Mouse (Mus musculus) CD8-positive naive resting alpha-beta T cell, adult 2 months (primary cell): ENCODE data around the gene Zcchc7.
"Not testable (repeated sequence)": the region's sequence is repeated elsewhere in the genome, so short reads cannot be mapped to it uniquely, and the experiment has no call there.

ENCODE experiments used
- DNase-seq, 2 experiments: peaks; one replicate each; pipeline ENCODE4 v3.0.0; 2022; ENCODE audit warnings: low read depth in 2 of 2, low spot score in 2 of 2

The Zcchc7 gene

GRCm38 (mm10) chr4:44756134-44756951, 666 bp downstream of the Zcchc7 start:
- DNase-seq: peak; percentile 81 to 85

GRCm38 (mm10) chr4:44757131-44757530, 1.5 kb downstream of the Zcchc7 start:
- not testable (repeated sequence) for DNase-seq

GRCm38 (mm10) chr4:44774890-44775289, 19.2 kb downstream of the Zcchc7 start:
- DNase-seq: no peak

GRCm38 (mm10) chr4:44776651-44777050, 21.0 kb downstream of the Zcchc7 start:
- DNase-seq: no peak

GRCm38 (mm10) chr4:44777101-44777500, 21.4 kb downstream of the Zcchc7 start:
- DNase-seq: no peak

- DNase-seq: no peak
Measured at GRCm38 (mm10) chr4:44777711-44778110, 22.0 kb downstream of the Zcchc7 start.

GRCm38 (mm10) chr4:44778316-44778715, 22.6 kb downstream of the Zcchc7 start:
- no peak for DNase-seq

GRCm38 (mm10) chr4:44780462-44781157, 24.9 kb downstream of the Zcchc7 start:
- DNase-seq: no peak

- no peak for DNase-seq
Measured at GRCm38 (mm10) chr4:44781494-44781893, 25.8 kb downstream of the Zcchc7 start.

GRCm38 (mm10) chr4:44783566-44784292, 28.1 kb downstream of the Zcchc7 start:
- DNase-seq: no peak

GRCm38 (mm10) chr4:44812855-44813254, 57.2 kb downstream of the Zcchc7 start:
- DNase-seq: no peak

- DNase-seq: no peak
Measured at GRCm38 (mm10) chr4:44813770-44814169, 58.1 kb downstream of the Zcchc7 start.

GRCm38 (mm10) chr4:44816584-44816983, 60.9 kb downstream of the Zcchc7 start:
- DNase-seq: no peak

GRCm38 (mm10) chr4:44830609-44831008, 74.9 kb downstream of the Zcchc7 start:
- DNase-seq: no peak

- no peak for DNase-seq
Measured at GRCm38 (mm10) chr4:44851835-44852251, 96.2 kb downstream of the Zcchc7 start.

GRCm38 (mm10) chr4:44871591-44871990, 115.9 kb downstream of the Zcchc7 start:
- no peak for DNase-seq

GRCm38 (mm10) chr4:44872048-44872447, 116.4 kb downstream of the Zcchc7 start:
- DNase-seq: no peak

GRCm38 (mm10) chr4:44880065-44880623, 124.5 kb downstream of the Zcchc7 start:
- no peak for DNase-seq

- no peak for DNase-seq
Measured at GRCm38 (mm10) chr4:44886143-44886542, 130.5 kb downstream of the Zcchc7 start.

- DNase-seq: no peak
Measured at GRCm38 (mm10) chr4:44891344-44891743, 135.7 kb downstream of the Zcchc7 start.

GRCm38 (mm10) chr4:44905651-44906271, 150.1 kb downstream of the Zcchc7 start:
- DNase-seq: no peak
